Mouse (Mus musculus) midbrain, embryonic 11.5 days (tissue): ENCODE data around the gene Tmem79. TPM values are rescaled to one million over a fixed set of nuclear protein-coding genes. Genes with fewer than 3 reads are reported as not detected.

ENCODE experiments used
- polyA plus RNA-seq: library from polyadenylated mRNA; unstranded; fragments of >200 nt; fragmentation: Nextera tagmentation; extraction: Ambion mirVana; gene quantifications from 2 replicates; pipeline ENCODE4 v1.2.1, GENCODE M21; 2014

Gene Tmem79
- polyA plus RNA-seq, 1 experiment from 2014 or later, result 1.4 TPM

Other genes with a start within 250 kb of the Tmem79 start
- 9.0 and 10.9 TPM in 2 replicates for gene Mef2d, start 193.8 kb downstream of the Tmem79 start, polyA plus RNA-seq
- gene Rhbg, start 81.4 kb downstream of the Tmem79 start, polyA plus RNA-seq, result 0.15 TPM in 1 of 2 replicates, not detected in the other
- gene Gm38392, start 48.9 kb downstream of the Tmem79 start, polyA plus RNA-seq, result 0.11 TPM in 1 of 2 replicates, not detected in the other
- gene Tsacc, start 39.1 kb downstream of the Tmem79 start, polyA plus RNA-seq, result 7.5 and 7.9 TPM in 2 replicates
- 746 and 783 TPM in 2 replicates for gene Cct3, start 39.0 kb downstream of the Tmem79 start, polyA plus RNA-seq
- 70.2 and 73.7 TPM in 2 replicates for gene Glmp, start 11.1 kb downstream of the Tmem79 start, polyA plus RNA-seq
- gene Smg5, start 112 bp upstream of the Tmem79 start, polyA plus RNA-seq, result 45.8 and 46.8 TPM in 2 replicates
- gene Paqr6, start 28.4 kb upstream of the Tmem79 start, polyA plus RNA-seq, result 0.15 and 0.29 TPM in 2 replicates
- gene Bglap3, start 36.6 kb upstream of the Tmem79 start, polyA plus RNA-seq, result 0.08 and 0.12 TPM in 2 replicates
- not detected in 2 replicates for gene Bglap2, start 42.6 kb upstream of the Tmem79 start, polyA plus RNA-seq
- gene Bglap, start 48.3 kb upstream of the Tmem79 start, polyA plus RNA-seq, result 0.48 TPM in 1 of 2 replicates, not detected in the other
- 128 and 132 TPM in 2 replicates for gene Pmf1, start 74.2 kb upstream of the Tmem79 start, polyA plus RNA-seq
- gene Slc25a44, start 89.0 kb upstream of the Tmem79 start, polyA plus RNA-seq, result 20.8 and 22.3 TPM in 2 replicates
- gene Sema4a, start 125.0 kb upstream of the Tmem79 start, polyA plus RNA-seq, result 6.3 and 6.8 TPM in 2 replicates
- 17.9 and 21.2 TPM in 2 replicates for gene Lmna, start 173.8 kb upstream of the Tmem79 start, polyA plus RNA-seq
- 44.5 and 45.1 TPM in 2 replicates for gene Mex3a, start 196.2 kb upstream of the Tmem79 start, polyA plus RNA-seq
- gene Rab25, start 212.2 kb upstream of the Tmem79 start, polyA plus RNA-seq, result 0.25 and 0.86 TPM in 2 replicates
- gene Lamtor2, start 216.9 kb upstream of the Tmem79 start, polyA plus RNA-seq, result 87.2 and 103 TPM in 2 replicates
- gene Ubqln4, start 217.6 kb upstream of the Tmem79 start, polyA plus RNA-seq, result 72.4 and 73.0 TPM in 2 replicates
- 154 and 157 TPM in 2 replicates for gene Ssr2, start 239.7 kb upstream of the Tmem79 start, polyA plus RNA-seq